Mouse (Mus musculus) mouse trophoblast stem cell (cell line): ENCODE results near the gene Stx16.

Source experiments
- in situ Hi-C, 2 experiments: fragments of 300-500 bp; cut with MseI, MboI; formaldehyde crosslinking; loops; 2 replicates in 1 of 2; 3 replicates in 1 of 2; pipeline ENCODE4 v1.15.1; 2025

The Stx16 gene

GRCm38 (mm10) chr2:174126522-174127375 is 50.6 kb downstream of the Stx16 start:
- in situ Hi-C loops = no loop called here

GRCm38 (mm10) chr2:174127376-174127713 is 51.2 kb downstream of the Stx16 start:
- in situ Hi-C loops = no loop called here

GRCm38 (mm10) chr2:174128926-174129325 is 52.8 kb downstream of the Stx16 start:
- in situ Hi-C loops = no loop called here

GRCm38 (mm10) chr2:174130468-174131097 is 54.5 kb downstream of the Stx16 start:
- in situ Hi-C loops = no loop called here

- in situ Hi-C loops = no loop called here
Measured at GRCm38 (mm10) chr2:174132413-174132969, 56.4 kb downstream of the Stx16 start.
